Mouse (Mus musculus): ENCODE results near the gene Rnf103.
"Not testable (repeated sequence)": the region's sequence is repeated elsewhere in the genome, so short reads cannot be mapped to it uniquely, and the experiment has no call there.

DNA sequence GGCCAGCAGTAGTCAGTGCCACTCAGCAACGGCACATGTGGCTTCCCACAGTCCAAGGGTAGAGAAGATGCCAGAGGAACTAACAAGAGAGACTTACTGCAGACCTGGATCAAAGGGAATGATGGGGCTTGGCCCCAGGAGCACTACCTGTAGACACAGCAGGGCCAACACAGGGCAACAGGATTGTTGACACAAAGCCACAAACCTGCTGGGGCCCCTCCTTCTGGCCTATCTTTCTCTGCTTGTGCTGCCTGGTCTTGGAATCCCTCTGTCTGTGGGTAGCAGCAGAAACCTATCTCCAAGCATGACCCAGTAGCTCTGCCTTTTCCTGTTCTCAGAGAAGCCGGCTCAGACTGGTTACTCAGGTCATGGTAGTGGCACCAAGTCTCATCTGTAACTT lies 14.1 kb upstream of the Rnf103 start:
- not testable (repeated sequence) for TF ChIP-seq POLR2A (IDR thresholded peaks at IDR 0.05; ENCODE audit: low read depth, low read length); CTCF (IDR thresholded peaks at IDR 0.05; ENCODE audit: borderline replicate concordance, insufficient read depth, low read length)
